Mouse (Mus musculus) neural tube, embryonic 14.5 days (tissue): ENCODE measurements around the gene Cntfr. TPM values are rescaled to one million over a fixed set of nuclear protein-coding genes. Genes with fewer than 3 reads are reported as not detected.

Source experiments
- ATAC-seq: fragments of 200-750 bp; cut with Nextera tagmentation; 2 replicates; pipeline ENCODE4 v1.8.0; 2017; ENCODE audit warnings: low read depth, mild to moderate bottlenecking, moderate TSS enrichment, moderate library complexity
- H3K27ac ChIP-seq: fragments of 300-500 bp; sonication (generic); 2 replicates; pipeline ENCODE4 v1.5.1; 2014; ENCODE audit warnings: low read depth, mild to moderate bottlenecking, control low read depth, low read length, moderate library complexity, mixed read lengths
- H3K27me3 ChIP-seq: fragments of 300-500 bp; sonication (generic); 2 replicates; pipeline ENCODE4 v1.6.1; 2014; ENCODE audit warnings: low read length; ENCODE audit not compliant: control insufficient read depth, insufficient read depth
- H3K36me3 ChIP-seq: fragments of 300-500 bp; sonication (generic); 2 replicates; pipeline ENCODE4 v1.6.1; 2014; ENCODE audit warnings: low read length, mixed read lengths; ENCODE audit not compliant: control insufficient read depth, insufficient read depth
- H3K4me1 ChIP-seq: fragments of 300-500 bp; sonication (generic); 2 replicates; pipeline ENCODE4 v1.6.1; 2014; ENCODE audit warnings: low read length; ENCODE audit not compliant: control insufficient read depth, insufficient read depth
- H3K4me2 ChIP-seq: fragments of 300-500 bp; sonication (generic); 2 replicates; pipeline ENCODE4 v1.6.1; 2014; ENCODE audit warnings: mild to moderate bottlenecking, low read depth, low read length, control low read depth
- H3K4me3 ChIP-seq: fragments of 300-500 bp; sonication (generic); 2 replicates; pipeline ENCODE4 v1.5.1; 2014; ENCODE audit warnings: low read depth, low read length, control low read depth, mixed read lengths
- H3K9ac ChIP-seq: fragments of 300-500 bp; sonication (generic); replicated peaks from 2 replicates; pipeline ENCODE4 v1.6.1; 2014; ENCODE audit warnings: low read depth, mild to moderate bottlenecking, control low read depth, low read length, mixed read lengths
- H3K9me3 ChIP-seq: fragments of 300-500 bp; sonication (generic); 2 replicates; pipeline ENCODE4 v1.6.1; 2016; ENCODE audit warnings: low read length; ENCODE audit not compliant: control insufficient read depth
- WGBS: fragments of 180-500 bp; shearing (Covaris S2); extraction: QIAGEN DNeasy Blood & Tissue Kit; methylation state at CpG from one replicate; pipeline ENCODE4 v1.1.7; 2014; 5-methylcytosine and 5-hydroxymethylcytosine counted together
- polyA plus RNA-seq: library from polyadenylated mRNA; unstranded; fragments of >200 nt; fragmentation: Nextera tagmentation; extraction: Ambion mirVana; gene quantifications from 2 replicates; pipeline ENCODE4 v1.2.1, GENCODE M21; 2014

The Cntfr gene
- polyA plus RNA-seq, 1 experiment from 2014 or later = 15.6 TPM

- Histone ChIP-seq H3K27me3 (no peaks in the 10 kb centered on the region), H3K27ac (no peak overlapping the region), H3K36me3 (no peaks in the 10 kb centered on the region), H3K9ac (no peak overlapping the region), H3K4me2 (no peak overlapping the region), H3K4me1 (0 out of 2 replicates have a peak, but pooled peaks cover 3% of the 10 kb centered on the region), H3K9me3 (no peaks in the 10 kb centered on the region), H3K4me3 (no peak overlapping the region)
- ATAC-seq = no peak
- WGBS = 72% methylated on average over 7 of the region's 7 CpGs
These were observed 48.3 kb downstream of the Cntfr start for GRCm38 (mm10) chr4:41648627-41649026.

DNA sequence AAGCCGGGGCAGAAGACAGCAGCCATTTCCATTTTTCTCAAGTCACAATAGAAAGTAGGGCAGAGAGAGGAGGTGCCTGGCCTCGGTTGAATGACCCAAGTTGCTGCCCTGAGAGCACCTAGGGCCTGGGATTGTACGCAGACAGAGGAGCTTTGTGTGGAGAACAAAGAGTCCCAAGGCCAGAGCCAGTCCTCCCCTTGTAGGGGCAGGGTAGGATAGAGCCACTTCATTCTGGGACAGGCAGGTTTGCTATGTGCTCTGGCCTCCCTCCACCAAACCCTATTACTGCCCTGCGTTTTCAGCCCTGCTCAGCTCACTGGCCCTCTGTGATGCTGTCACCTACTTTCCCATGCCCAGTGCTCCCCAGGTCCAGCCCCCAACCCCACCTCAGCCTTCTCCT lies 48.7 kb downstream of the Cntfr start:
- no peak for ATAC-seq
- no peak overlapping the region for H3K4me2 ChIP-seq
- H3K4me3 ChIP-seq = no peak overlapping the region
- no peak overlapping the region for H3K27ac ChIP-seq
- WGBS = 11% methylated on average over 4 of the region's 4 CpGs
- H3K4me1 ChIP-seq = 0 out of 2 replicates have a peak, but pooled peaks cover 2% of the 10 kb centered on the region
- no peak overlapping the region for H3K9ac ChIP-seq
- no peaks in the 10 kb centered on the region for H3K27me3 ChIP-seq
- H3K9me3 ChIP-seq = no peaks in the 10 kb centered on the region
- H3K36me3 ChIP-seq = no peaks in the 10 kb centered on the region

DNA sequence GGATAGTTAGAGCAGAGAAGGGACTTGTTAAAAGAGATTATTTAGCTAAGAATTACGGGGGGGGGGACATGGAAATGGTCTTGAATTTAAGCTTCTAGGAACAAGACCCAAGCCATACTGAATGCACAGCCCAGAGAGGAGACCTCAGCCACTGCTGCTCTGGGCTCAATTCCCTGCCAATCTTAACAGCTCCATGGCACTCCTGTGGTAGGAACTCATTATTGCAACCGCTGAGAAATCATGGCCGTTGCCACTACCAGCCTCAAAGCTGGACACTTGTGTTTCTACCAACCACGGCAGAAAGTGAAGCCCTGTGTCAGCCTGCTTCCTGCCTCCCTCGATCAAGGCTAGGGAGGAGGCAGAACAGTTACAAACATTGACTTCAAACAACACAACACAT lies 51.4 kb downstream of the Cntfr start:
- no peak overlapping the region for H3K9ac ChIP-seq
- no peak overlapping the region for H3K27ac ChIP-seq
- peaks cover 3% of the 10 kb centered on the region for H3K4me1 ChIP-seq
- no peaks in the 10 kb centered on the region for H3K27me3 ChIP-seq
- no peaks in the 10 kb centered on the region for H3K36me3 ChIP-seq
- H3K4me3 ChIP-seq = no peak overlapping the region
- ATAC-seq = no peak
- no peaks in the 10 kb centered on the region for H3K9me3 ChIP-seq
- no peak overlapping the region for H3K4me2 ChIP-seq
- WGBS = 40% methylated on average over 5 of the region's 5 CpGs

GRCm38 (mm10) chr4:41641199-41641822 lies 55.6 kb downstream of the Cntfr start:
- no peak overlapping the region for H3K9ac ChIP-seq
- 70% methylated on average over 6 of the region's 6 CpGs for WGBS
- H3K27me3 ChIP-seq = no peaks in the 10 kb centered on the region

DNA sequence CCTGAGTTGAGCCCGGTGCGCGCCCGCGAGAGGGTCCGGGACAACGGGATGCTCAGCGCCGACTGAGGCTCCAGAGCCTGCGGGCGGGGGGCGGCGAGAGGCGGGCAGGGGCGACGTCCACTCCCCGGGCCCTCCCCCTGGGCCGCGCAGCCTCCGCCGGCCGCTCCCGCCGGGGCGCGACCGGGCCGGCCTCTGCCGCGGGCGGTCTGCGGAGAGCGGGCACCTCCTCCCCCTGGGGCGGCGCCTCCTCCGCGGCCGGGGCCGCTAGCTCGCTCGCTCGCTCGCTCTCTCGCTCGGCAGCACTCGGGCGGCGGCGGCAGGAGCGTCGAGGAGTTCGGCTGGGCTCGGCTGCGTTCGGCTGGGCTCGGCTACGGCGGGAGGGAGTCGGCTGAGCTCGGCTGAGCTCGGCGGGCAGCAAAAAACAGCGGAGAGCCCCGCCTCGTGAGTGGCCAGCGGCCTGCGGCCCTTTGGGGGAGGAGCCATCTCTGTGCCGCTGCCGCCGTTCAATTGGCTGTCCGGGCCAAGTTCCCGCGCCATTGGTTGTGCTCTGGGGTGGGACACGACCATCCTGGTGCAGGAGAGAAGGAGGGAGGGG lies 56.9 kb downstream of the Cntfr start, which contains the start of gene Enho:
TSS of gene Enho (minus strand) at position 412 of the 595 bp plus-strand sequence.
- Histone ChIP-seq H3K27me3 (no peaks in the 10 kb centered on the region), H3K4me1 (peaks cover 39% of the 10 kb centered on the region), H3K27ac (peak within 1 kb of the TSS; percentile 87), H3K4me3 (peak within 1 kb of the TSS; percentile 71), H3K9ac (peak within 1 kb of the TSS; percentile 93), H3K36me3 (no peaks in the 10 kb centered on the region), H3K9me3 (no peaks in the 10 kb centered on the region), H3K4me2 (peak within 1 kb of the TSS; percentile 41)
- peak; percentile 93 for ATAC-seq
- under 1% methylated on average over 61 of the region's 74 CpGs for WGBS

More at GRCm38 (mm10) chr4:41641199-41641822, 55.6 kb downstream of the Cntfr start:
- no peaks in the 10 kb centered on the region for H3K36me3 ChIP-seq
- no peak overlapping the region for H3K4me3 ChIP-seq
- no peak for ATAC-seq
- H3K4me1 ChIP-seq = peaks cover 33% of the 10 kb centered on the region
- H3K9me3 ChIP-seq = no peaks in the 10 kb centered on the region
- no peak overlapping the region for H3K27ac ChIP-seq
- H3K4me2 ChIP-seq = no peak overlapping the region

GRCm38 (mm10) chr4:41639214-41639841 lies 57.6 kb downstream of the Cntfr start:
- H3K4me3 ChIP-seq = peak overlapping the region; percentile 71
- peak; percentile 15 for ATAC-seq
- no peaks in the 10 kb centered on the region for H3K27me3 ChIP-seq
- H3K4me1 ChIP-seq = peaks cover 39% of the 10 kb centered on the region
- peak overlapping the region; percentile 93 for H3K9ac ChIP-seq
- H3K27ac ChIP-seq = peak overlapping the region; percentile 87
- H3K4me2 ChIP-seq = peak overlapping the region; percentile 41
- no peaks in the 10 kb centered on the region for H3K9me3 ChIP-seq
- WGBS = 5% methylated on average over 10 of the region's 10 CpGs
- H3K36me3 ChIP-seq = no peaks in the 10 kb centered on the region

- ATAC-seq = 0 out of 2 replicates have a peak, but pooled peaks have one; percentile 1
- Histone ChIP-seq H3K4me1 (peaks cover 39% of the 10 kb centered on the region), H3K27me3 (no peaks in the 10 kb centered on the region), H3K4me2 (peak overlapping the region; percentile 41), H3K9me3 (no peaks in the 10 kb centered on the region), H3K36me3 (no peaks in the 10 kb centered on the region), H3K4me3 (peak overlapping the region; percentile 71), H3K9ac (peak overlapping the region; percentile 93), H3K27ac (no peak overlapping the region)
- WGBS = 75% methylated on average over 6 of the region's 6 CpGs
These were observed 58.1 kb downstream of the Cntfr start for GRCm38 (mm10) chr4:41638828-41639213.

GRCm38 (mm10) chr4:41638186-41638731 lies 58.6 kb downstream of the Cntfr start:
- Histone ChIP-seq H3K9me3 (no peaks in the 10 kb centered on the region), H3K9ac (peak overlapping the region; percentile 93), H3K4me1 (peaks cover 39% of the 10 kb centered on the region), H3K36me3 (no peaks in the 10 kb centered on the region), H3K27me3 (no peaks in the 10 kb centered on the region), H3K4me3 (peak overlapping the region; percentile 71; the same call in 1 of the 2 replicates), H3K27ac (no peak overlapping the region), H3K4me2 (peak overlapping the region; percentile 41)
- no peak for ATAC-seq
- 84% methylated on average over 10 of the region's 10 CpGs for WGBS
